Mouse (Mus musculus): ENCODE measurements around the gene Fpr3. TPM values are rescaled to one million over a fixed set of nuclear protein-coding genes. Genes with fewer than 3 reads are reported as not detected.

The Fpr3 gene
- polyA plus RNA-seq, 1 experiment from 2014 or later: not detected

DNA sequence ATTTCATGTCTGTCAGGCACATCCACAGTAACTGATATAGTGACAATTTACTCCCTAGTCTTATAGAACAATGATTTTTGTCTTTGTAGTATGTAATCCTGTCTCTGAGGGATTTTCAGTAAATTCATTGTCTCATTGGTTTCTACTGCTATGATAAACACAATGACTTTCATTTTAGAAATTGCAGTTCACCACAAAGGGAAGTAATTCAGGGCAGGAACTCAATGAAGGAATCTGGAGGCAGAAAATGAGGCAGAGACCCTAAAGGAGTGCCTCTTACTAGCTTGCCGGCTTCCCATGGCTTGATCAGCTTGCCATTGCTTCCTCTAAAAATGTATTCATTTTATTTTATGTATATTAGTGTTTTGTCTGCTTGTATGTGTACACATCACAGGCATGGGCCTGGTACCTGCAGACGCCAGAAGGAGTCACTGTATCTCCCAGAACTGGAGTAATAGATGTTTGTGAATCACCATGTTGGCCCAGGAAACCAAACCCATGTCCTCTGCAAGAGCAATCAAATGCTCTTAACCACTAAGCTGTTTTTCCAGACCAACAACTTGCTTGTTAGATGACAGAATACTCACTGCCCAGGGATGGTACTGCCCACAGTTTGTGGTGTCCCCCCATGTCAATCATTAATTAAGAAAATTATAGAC is 16.6 kb upstream of the Fpr3 start:
- H3K27me3 ChIP-seq (ENCODE audit: control insufficient read depth, insufficient read depth, low read length): no peaks in the 10 kb centered on the region
- 67% methylated on average over 2 of the region's 2 CpGs for WGBS
- no peak overlapping the region for H3K4me2 ChIP-seq (ENCODE audit: low read depth, low read length)
- no peaks in the 10 kb centered on the region for H3K9me3 ChIP-seq (replicated peaks; ENCODE audit: control insufficient read depth, low read length)
- H3K4me1 ChIP-seq (ENCODE audit: control insufficient read depth, insufficient read depth, low read length): no peaks in the 10 kb centered on the region
- H3K36me3 ChIP-seq (ENCODE audit: control insufficient read depth, insufficient read depth): no peaks in the 10 kb centered on the region
- H3K9ac ChIP-seq (ENCODE audit: low read length): no peak overlapping the region
- H3K4me3 ChIP-seq (ENCODE audit: low read length): no peak overlapping the region
- no peak overlapping the region for H3K27ac ChIP-seq (ENCODE audit: low read length)
- ATAC-seq (replicated peaks; ENCODE audit: extremely low read depth, insufficient read depth, low FRiP score): no peak

DNA sequence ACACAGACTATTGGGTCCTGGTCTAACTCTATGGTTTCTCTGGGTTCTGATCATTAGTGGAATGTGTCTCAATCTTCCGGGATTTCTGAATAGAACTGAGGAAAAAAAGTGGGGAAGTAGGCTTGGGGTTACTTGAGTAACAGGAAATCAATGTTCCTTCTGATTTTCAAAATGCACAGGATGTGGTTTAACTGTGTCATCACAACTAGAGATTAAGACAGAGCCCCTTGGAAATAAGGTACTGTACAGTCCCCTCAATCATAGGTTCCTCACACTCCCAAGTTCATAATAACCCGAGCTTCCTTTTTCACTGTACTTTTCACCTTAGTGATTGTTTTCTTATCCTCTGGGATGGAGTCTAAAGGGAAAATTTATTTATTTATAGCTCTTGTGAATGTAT is 16.0 kb upstream of the Fpr3 start:
- Histone ChIP-seq H3K9ac (ENCODE audit: low read length) (no peak overlapping the region), H3K27me3 (ENCODE audit: control insufficient read depth, insufficient read depth, low read length) (no peaks in the 10 kb centered on the region), H3K9me3 (replicated peaks; ENCODE audit: control insufficient read depth, low read length) (no peaks in the 10 kb centered on the region), H3K27ac (ENCODE audit: low read length) (no peak overlapping the region), H3K4me1 (ENCODE audit: control insufficient read depth, insufficient read depth, low read length) (no peaks in the 10 kb centered on the region), H3K4me2 (ENCODE audit: low read depth, low read length) (no peak overlapping the region), H3K4me3 (ENCODE audit: low read length) (no peak overlapping the region), H3K36me3 (ENCODE audit: control insufficient read depth, insufficient read depth) (no peaks in the 10 kb centered on the region)
- ATAC-seq (replicated peaks; ENCODE audit: extremely low read depth, insufficient read depth, low FRiP score): no peak
- 77% methylated on average over 2 of the region's 2 CpGs for WGBS

DNA sequence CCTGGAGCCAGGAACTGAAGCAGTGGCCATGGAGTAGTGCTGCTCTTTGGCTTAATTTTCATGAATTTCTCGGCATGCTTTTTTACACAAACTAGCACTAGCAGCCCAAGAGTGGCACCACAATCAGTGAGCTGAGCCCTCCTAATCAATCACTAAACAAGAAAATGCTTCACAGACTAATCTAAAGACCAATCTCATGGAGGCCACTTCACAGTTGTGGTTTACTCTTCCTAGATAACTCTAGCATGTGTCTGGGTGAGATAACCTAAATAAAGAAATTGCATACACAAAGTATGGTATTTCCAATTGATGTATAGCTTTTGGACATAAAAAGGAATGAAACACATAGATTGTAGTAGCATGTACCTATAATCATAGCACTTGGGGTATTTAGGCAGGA is 8.3 kb upstream of the Fpr3 start:
- Histone ChIP-seq H3K9ac (ENCODE audit: low read length) (no peak overlapping the region), H3K4me3 (ENCODE audit: low read length) (no peak overlapping the region), H3K9me3 (replicated peaks; ENCODE audit: control insufficient read depth, low read length) (no peaks in the 10 kb centered on the region), H3K27ac (ENCODE audit: low read length) (no peak overlapping the region), H3K4me2 (ENCODE audit: low read depth, low read length) (no peak overlapping the region), H3K36me3 (ENCODE audit: control insufficient read depth, insufficient read depth) (no peaks in the 10 kb centered on the region), H3K4me1 (ENCODE audit: control insufficient read depth, insufficient read depth, low read length) (no peaks in the 10 kb centered on the region), H3K27me3 (ENCODE audit: control insufficient read depth, insufficient read depth, low read length) (no peaks in the 10 kb centered on the region)
- WGBS: 71% methylated on average over 1 of the region's 1 CpGs
- no peak for ATAC-seq (replicated peaks; ENCODE audit: extremely low read depth, insufficient read depth, low FRiP score)

DNA sequence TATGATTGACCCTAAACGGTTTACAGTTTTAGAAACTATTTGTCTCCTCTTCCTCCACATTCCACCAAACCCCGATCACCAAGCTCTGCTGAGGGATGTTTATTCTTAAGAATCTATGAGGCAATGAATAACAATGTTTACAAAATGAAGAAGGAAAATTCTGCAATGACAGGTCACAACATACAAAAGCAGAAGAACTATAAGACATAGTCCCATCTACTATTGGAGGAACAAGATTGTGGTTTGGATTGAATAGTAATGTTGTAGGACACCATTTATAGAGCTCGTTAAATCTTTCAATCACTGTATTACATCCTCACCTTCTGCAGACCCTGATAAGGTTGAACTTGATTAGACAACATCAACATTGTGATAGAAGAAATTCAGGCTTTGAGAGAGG is 5.0 kb upstream of the Fpr3 start:
- Histone ChIP-seq H3K4me2 (ENCODE audit: low read depth, low read length) (no peak overlapping the region), H3K9ac (ENCODE audit: low read length) (no peak overlapping the region), H3K27me3 (ENCODE audit: control insufficient read depth, insufficient read depth, low read length) (no peaks in the 10 kb centered on the region), H3K9me3 (replicated peaks; ENCODE audit: control insufficient read depth, low read length) (no peaks in the 10 kb centered on the region), H3K4me1 (ENCODE audit: control insufficient read depth, insufficient read depth, low read length) (no peaks in the 10 kb centered on the region), H3K4me3 (ENCODE audit: low read length) (no peak overlapping the region), H3K27ac (ENCODE audit: low read length) (no peak overlapping the region), H3K36me3 (ENCODE audit: control insufficient read depth, insufficient read depth) (no peaks in the 10 kb centered on the region)
- 74% methylated on average over 3 of the region's 3 CpGs for WGBS
- no peak for ATAC-seq (replicated peaks; ENCODE audit: extremely low read depth, insufficient read depth, low FRiP score)

DNA sequence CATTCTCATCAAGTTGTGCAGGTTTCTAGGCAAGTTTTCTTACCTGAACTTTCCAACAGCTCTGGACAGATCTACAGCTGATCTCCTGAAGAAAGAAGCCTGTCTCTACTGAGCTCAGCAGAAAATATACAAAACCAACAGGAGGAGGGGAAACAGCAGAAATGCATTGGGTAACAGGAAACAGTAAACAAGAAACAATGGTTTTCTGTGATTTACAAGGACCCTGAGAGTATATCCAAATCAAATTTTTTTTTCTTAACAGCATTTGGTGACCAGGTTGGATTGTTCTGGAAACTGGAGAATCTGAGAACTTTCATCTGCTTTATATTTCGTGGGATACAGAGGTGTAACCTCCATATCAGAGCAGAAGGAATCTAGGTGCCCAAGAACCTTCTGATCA is 3.8 kb upstream of the Fpr3 start, which contains the start of gene Fpr1:
Fpr1 (minus strand) TSS at position 101 of the 400 bp plus-strand sequence.
- Histone ChIP-seq H3K9ac (ENCODE audit: low read length) (no peak within 1 kb of the TSS), H3K36me3 (ENCODE audit: control insufficient read depth, insufficient read depth) (no peaks in the 10 kb centered on the region), H3K27ac (ENCODE audit: low read length) (no peak within 1 kb of the TSS), H3K4me2 (ENCODE audit: low read depth, low read length) (no peak within 1 kb of the TSS), H3K9me3 (replicated peaks; ENCODE audit: control insufficient read depth, low read length) (no peaks in the 10 kb centered on the region), H3K4me3 (ENCODE audit: low read length) (no peak within 1 kb of the TSS), H3K27me3 (ENCODE audit: control insufficient read depth, insufficient read depth, low read length) (no peaks in the 10 kb centered on the region), H3K4me1 (ENCODE audit: control insufficient read depth, insufficient read depth, low read length) (no peaks in the 10 kb centered on the region)
- no peak for ATAC-seq (replicated peaks; ENCODE audit: extremely low read depth, insufficient read depth, low FRiP score)
- 42% methylated on average over 1 of the region's 1 CpGs for WGBS

DNA sequence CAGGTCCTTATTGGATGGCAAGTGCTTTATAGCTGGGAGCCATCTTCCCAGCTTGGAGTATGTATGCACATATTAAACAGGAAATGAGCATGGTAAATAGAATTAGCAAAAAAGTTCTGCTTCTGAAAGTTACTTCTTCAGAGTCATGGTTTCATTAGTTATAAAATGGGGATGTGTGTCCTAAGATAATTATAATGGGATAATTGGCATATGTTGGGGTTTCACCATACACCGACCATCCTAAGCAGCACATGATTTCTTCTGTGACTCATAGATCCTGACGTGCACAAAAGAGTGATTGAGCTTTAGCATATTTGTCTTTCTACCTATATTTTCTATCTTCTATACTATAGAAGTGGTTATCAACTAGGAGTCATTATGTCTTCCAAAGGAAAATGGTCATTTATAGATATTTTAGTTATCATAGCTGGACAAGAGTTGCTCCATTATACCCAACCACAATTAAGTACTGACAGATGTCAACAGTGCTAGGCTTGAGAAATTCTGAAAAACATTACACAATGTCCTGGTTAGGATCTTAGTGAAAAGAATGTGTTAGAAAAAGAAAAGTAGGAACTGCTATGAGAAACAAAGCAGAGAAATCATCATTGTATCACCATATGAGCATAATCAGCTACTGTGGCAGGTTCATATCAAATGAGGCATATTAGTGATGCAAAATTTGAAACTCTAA is 2.2 kb downstream of the Fpr3 start:
- Histone ChIP-seq H3K9me3 (replicated peaks; ENCODE audit: control insufficient read depth, low read length) (no peaks in the 10 kb centered on the region), H3K9ac (ENCODE audit: low read length) (no peak overlapping the region), H3K36me3 (ENCODE audit: control insufficient read depth, insufficient read depth) (no peaks in the 10 kb centered on the region), H3K4me1 (ENCODE audit: control insufficient read depth, insufficient read depth, low read length) (no peaks in the 10 kb centered on the region), H3K4me3 (ENCODE audit: low read length) (no peak overlapping the region), H3K4me2 (ENCODE audit: low read depth, low read length) (no peak overlapping the region), H3K27ac (ENCODE audit: low read length) (no peak overlapping the region), H3K27me3 (ENCODE audit: control insufficient read depth, insufficient read depth, low read length) (no peaks in the 10 kb centered on the region)
- WGBS: 76% methylated on average over 2 of the region's 2 CpGs
- ATAC-seq (replicated peaks; ENCODE audit: extremely low read depth, insufficient read depth, low FRiP score): no peak

DNA sequence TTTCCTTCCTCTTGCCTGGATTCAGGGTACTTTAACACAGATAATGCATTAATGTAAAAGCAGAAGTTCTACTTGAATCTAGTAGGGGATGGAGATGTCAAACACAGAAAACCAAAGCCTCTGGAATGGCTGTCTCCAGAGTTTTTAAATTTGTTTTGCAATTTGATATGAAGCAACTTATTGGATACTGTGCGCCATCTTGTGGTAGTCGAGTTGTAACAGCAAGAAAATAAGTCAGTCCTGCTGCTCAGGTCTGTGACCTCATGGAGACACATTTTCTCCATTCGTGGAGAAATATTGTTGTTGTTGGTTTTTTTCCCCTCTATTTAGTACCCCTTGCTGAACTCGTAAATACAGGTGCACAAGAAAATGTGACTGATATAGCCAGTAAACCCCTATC is 8.4 kb downstream of the Fpr3 start:
- Histone ChIP-seq H3K9ac (ENCODE audit: low read length) (no peak overlapping the region), H3K27me3 (ENCODE audit: control insufficient read depth, insufficient read depth, low read length) (no peaks in the 10 kb centered on the region), H3K4me3 (ENCODE audit: low read length) (no peak overlapping the region), H3K4me2 (ENCODE audit: low read depth, low read length) (no peak overlapping the region), H3K36me3 (ENCODE audit: control insufficient read depth, insufficient read depth) (no peaks in the 10 kb centered on the region), H3K9me3 (replicated peaks; ENCODE audit: control insufficient read depth, low read length) (no peaks in the 10 kb centered on the region), H3K4me1 (ENCODE audit: control insufficient read depth, insufficient read depth, low read length) (no peaks in the 10 kb centered on the region), H3K27ac (ENCODE audit: low read length) (no peak overlapping the region)
- WGBS: under 1% methylated on average over 4 of the region's 4 CpGs
- ATAC-seq (replicated peaks; ENCODE audit: extremely low read depth, insufficient read depth, low FRiP score): no peak

DNA sequence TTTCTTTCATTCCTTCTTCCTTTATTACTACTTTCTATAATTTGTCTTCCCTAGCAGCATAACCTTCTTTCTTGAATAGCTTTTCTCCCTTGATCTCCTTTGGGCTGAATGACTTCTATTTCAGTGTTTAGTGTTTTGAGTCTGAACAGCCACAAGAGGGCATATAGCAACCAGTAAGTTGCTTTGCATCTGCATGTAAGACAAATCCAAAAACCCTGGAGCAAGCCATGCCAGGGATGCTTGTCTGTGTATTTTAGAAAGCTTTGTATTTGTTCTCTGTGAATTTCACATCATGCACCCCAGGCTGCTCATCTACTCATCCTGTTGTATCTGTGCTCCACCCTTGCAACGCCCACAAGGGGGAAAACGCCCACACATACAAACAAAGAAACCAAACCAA is 11.6 kb downstream of the Fpr3 start:
- H3K27ac ChIP-seq (ENCODE audit: low read length): no peak overlapping the region
- no peaks in the 10 kb centered on the region for H3K4me1 ChIP-seq (ENCODE audit: control insufficient read depth, insufficient read depth, low read length)
- H3K27me3 ChIP-seq (ENCODE audit: control insufficient read depth, insufficient read depth, low read length): 0 out of 2 replicates have a peak, but pooled peaks cover 2% of the 10 kb centered on the region
- ATAC-seq (replicated peaks; ENCODE audit: extremely low read depth, insufficient read depth, low FRiP score): no peak
- 75% methylated on average over 2 of the region's 2 CpGs for WGBS
- no peaks in the 10 kb centered on the region for H3K9me3 ChIP-seq (replicated peaks; ENCODE audit: control insufficient read depth, low read length)
- no peak overlapping the region for H3K4me2 ChIP-seq (ENCODE audit: low read depth, low read length)
- H3K36me3 ChIP-seq (ENCODE audit: control insufficient read depth, insufficient read depth): no peaks in the 10 kb centered on the region
- H3K4me3 ChIP-seq (ENCODE audit: low read length): no peak overlapping the region
- H3K9ac ChIP-seq (ENCODE audit: low read length): no peak overlapping the region

DNA sequence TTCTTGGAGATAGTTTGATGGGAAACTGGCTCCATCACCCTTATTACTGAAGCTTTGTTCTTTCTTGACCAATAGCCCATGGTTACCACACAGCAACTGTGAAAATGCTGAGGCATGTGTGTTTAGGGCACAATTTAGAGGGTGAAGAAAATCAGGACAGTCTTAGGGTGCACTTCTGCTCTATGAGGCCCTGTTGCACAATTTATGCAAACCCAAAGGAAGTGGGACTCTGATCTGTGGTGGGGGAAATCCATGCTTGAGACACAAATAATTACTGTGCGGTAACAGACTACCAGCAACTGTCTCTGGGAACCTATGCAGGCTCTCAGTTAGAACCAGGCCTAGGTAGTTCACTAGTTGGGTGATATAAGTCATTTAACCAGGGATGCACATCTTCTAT is 13.1 kb downstream of the Fpr3 start:
- Histone ChIP-seq H3K4me2 (ENCODE audit: low read depth, low read length) (no peak overlapping the region), H3K27me3 (ENCODE audit: control insufficient read depth, insufficient read depth, low read length) (0 out of 2 replicates have a peak, but pooled peaks cover 2% of the 10 kb centered on the region), H3K9me3 (replicated peaks; ENCODE audit: control insufficient read depth, low read length) (no peaks in the 10 kb centered on the region), H3K4me3 (ENCODE audit: low read length) (no peak overlapping the region), H3K36me3 (ENCODE audit: control insufficient read depth, insufficient read depth) (no peaks in the 10 kb centered on the region), H3K4me1 (ENCODE audit: control insufficient read depth, insufficient read depth, low read length) (no peaks in the 10 kb centered on the region), H3K9ac (ENCODE audit: low read length) (no peak overlapping the region), H3K27ac (ENCODE audit: low read length) (no peak overlapping the region)
- ATAC-seq (replicated peaks; ENCODE audit: extremely low read depth, insufficient read depth, low FRiP score): no peak
- WGBS: 78% methylated on average over 1 of the region's 1 CpGs
